Mouse (Mus musculus) liver, adult 2 months (tissue): ENCODE measurements around the gene Hist2h3b. TPM values are rescaled to one million over a fixed set of nuclear protein-coding genes. Genes with fewer than 3 reads are reported as not detected.

ENCODE experiments used
- DNase-seq: peaks from one replicate; pipeline ENCODE4 v3.0.0-alpha.2; 2011; ENCODE audit warnings: low read depth, low spot score; ENCODE audit errors: extremely low read depth
- H3K27ac ChIP-seq: fragments of 200-500 bp; replicated peaks from 2 replicates; pipeline ENCODE4 v1.5.1; 2012; ENCODE audit warnings: low read depth, mild to moderate bottlenecking, control low read depth, inconsistent platforms, low read length; ENCODE audit not compliant: insufficient read depth
- H3K27me3 ChIP-seq: fragments of 200-500 bp; 2 replicates; pipeline ENCODE4 v1.6.1; 2012; ENCODE audit warnings: mild to moderate bottlenecking, moderate library complexity, low read length, inconsistent platforms; ENCODE audit not compliant: control insufficient read depth, insufficient read depth
- H3K36me3 ChIP-seq: fragments of 200-500 bp; 2 replicates; pipeline ENCODE4 v1.6.1; 2012; ENCODE audit warnings: low read length, inconsistent platforms; ENCODE audit not compliant: control insufficient read depth, insufficient read depth
- H3K4me1 ChIP-seq: fragments of 200-500 bp; 2 replicates; pipeline ENCODE4 v1.6.1; 2011; ENCODE audit warnings: low read length; ENCODE audit not compliant: control insufficient read depth, insufficient read depth
- H3K4me3 ChIP-seq: fragments of 200-500 bp; 2 replicates; pipeline ENCODE4 v1.5.1; 2011; ENCODE audit warnings: low read depth, mild to moderate bottlenecking, control low read depth, low read length, moderate library complexity; ENCODE audit not compliant: insufficient read depth
- H3K79me2 ChIP-seq: fragments of 200-500 bp; 2 replicates; pipeline ENCODE4 v1.6.1; 2012; ENCODE audit warnings: inconsistent platforms, mild to moderate bottlenecking, low read length, moderate library complexity; ENCODE audit not compliant: control insufficient read depth, insufficient read depth
- H3K9ac ChIP-seq: fragments of 200-500 bp; 2 replicates; pipeline ENCODE4 v1.6.1; 2012; ENCODE audit warnings: low read depth, mild to moderate bottlenecking, control low read depth, inconsistent platforms, low read length
- CTCF ChIP-seq: fragments of 200-500 bp; IDR thresholded peaks from 2 replicates; pipeline ENCODE4 v1.5.1; 2011; ENCODE audit warnings: low read depth, low read length, control low read depth
- POLR2A ChIP-seq: fragments of 200-500 bp; IDR thresholded peaks from 2 replicates; pipeline ENCODE4 v1.6.1; 2011; ENCODE audit warnings: low read length, control low read depth; ENCODE audit not compliant: insufficient read depth; ENCODE audit errors: extremely low read depth
- WGBS: fragments of 180-500 bp; shearing (Covaris S2); methylation state at CpG from one replicate; pipeline ENCODE4 v1.1.7; 2018; 5-methylcytosine and 5-hydroxymethylcytosine counted together
- polyA plus RNA-seq: library from polyadenylated mRNA; depleted of rRNA; stranded (reverse); fragments of >200 nt; gene quantifications from 2 replicates; pipeline ENCODE4 v1.2.3, GENCODE M21; 2012
- total RNA-seq: library from RNA; depleted of rRNA; stranded (reverse); fragments of >200 nt; gene quantifications from 2 replicates; pipeline ENCODE4 v1.2.3, GENCODE M21; 2014

The Hist2h3b gene
- total and polyA plus RNA-seq, 2 experiments, result 5.8 to 29.2 TPM

GRCm38 (mm10) chr3:96221640-96222038 lies 46.8 kb upstream of the Hist2h3b start:
- H3K4me1 ChIP-seq, result peaks cover 9% of the 10 kb centered on the region
- no peak for DNase-seq
- 19% methylated on average over 9 of the region's 9 CpGs for WGBS

DNA sequence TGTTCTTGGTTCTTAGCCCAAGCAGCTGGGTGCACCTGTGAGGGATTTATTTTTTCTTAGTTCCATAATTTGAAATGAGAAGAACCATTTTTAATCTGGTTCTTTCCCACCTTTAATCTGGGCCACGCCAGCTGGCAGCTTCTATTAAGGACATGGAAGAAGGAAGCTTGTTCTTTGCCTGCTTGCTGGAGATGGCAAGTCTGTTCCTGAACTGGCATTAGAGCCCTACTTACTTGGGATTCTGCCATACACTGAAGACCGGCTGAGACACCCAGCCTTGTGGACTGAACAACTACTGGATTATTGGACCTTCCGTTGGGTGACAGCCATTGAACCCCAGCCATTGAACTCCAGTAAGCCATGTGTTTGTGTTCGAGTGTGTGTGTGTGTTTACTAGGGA lies 45.7 kb upstream of the Hist2h3b start:
- H3K79me2 ChIP-seq, result no peaks in the 10 kb centered on the region
- no peak overlapping the region for H3K4me3 ChIP-seq
- H3K9ac ChIP-seq, result no peak overlapping the region
- no peak overlapping the region for H3K27ac ChIP-seq
- WGBS, result 42% methylated on average over 4 of the region's 4 CpGs
- H3K4me1 ChIP-seq, result peaks cover 9% of the 10 kb centered on the region
- no peaks in the 10 kb centered on the region for H3K27me3 ChIP-seq
- TF ChIP-seq POLR2A (no peak), CTCF (no peak)
- no peaks in the 10 kb centered on the region for H3K36me3 ChIP-seq
- no peak for DNase-seq

More at GRCm38 (mm10) chr3:96221640-96222038, 46.8 kb upstream of the Hist2h3b start:
- Histone ChIP-seq H3K27ac (peak overlapping the region; percentile 75), H3K79me2 (no peaks in the 10 kb centered on the region), H3K36me3 (no peaks in the 10 kb centered on the region), H3K4me3 (peak overlapping the region; percentile 53), H3K9ac (peak overlapping the region; percentile 62), H3K27me3 (no peaks in the 10 kb centered on the region)
- TF ChIP-seq CTCF (no peak), POLR2A (no peak)

GRCm38 (mm10) chr3:96225421-96225820 lies 43.0 kb upstream of the Hist2h3b start:
- TF ChIP-seq CTCF (no peak), POLR2A (no peak)
- H3K27ac ChIP-seq, result no peak overlapping the region
- DNase-seq, result no peak
- no peaks in the 10 kb centered on the region for H3K27me3 ChIP-seq
- no peak overlapping the region for H3K4me3 ChIP-seq
- no peak overlapping the region for H3K9ac ChIP-seq
- H3K36me3 ChIP-seq, result no peaks in the 10 kb centered on the region
- 76% methylated on average over 2 of the region's 2 CpGs for WGBS
- H3K4me1 ChIP-seq, result peaks cover 6% of the 10 kb centered on the region; the same call in 1 of the 2 replicates
- no peaks in the 10 kb centered on the region for H3K79me2 ChIP-seq

DNA sequence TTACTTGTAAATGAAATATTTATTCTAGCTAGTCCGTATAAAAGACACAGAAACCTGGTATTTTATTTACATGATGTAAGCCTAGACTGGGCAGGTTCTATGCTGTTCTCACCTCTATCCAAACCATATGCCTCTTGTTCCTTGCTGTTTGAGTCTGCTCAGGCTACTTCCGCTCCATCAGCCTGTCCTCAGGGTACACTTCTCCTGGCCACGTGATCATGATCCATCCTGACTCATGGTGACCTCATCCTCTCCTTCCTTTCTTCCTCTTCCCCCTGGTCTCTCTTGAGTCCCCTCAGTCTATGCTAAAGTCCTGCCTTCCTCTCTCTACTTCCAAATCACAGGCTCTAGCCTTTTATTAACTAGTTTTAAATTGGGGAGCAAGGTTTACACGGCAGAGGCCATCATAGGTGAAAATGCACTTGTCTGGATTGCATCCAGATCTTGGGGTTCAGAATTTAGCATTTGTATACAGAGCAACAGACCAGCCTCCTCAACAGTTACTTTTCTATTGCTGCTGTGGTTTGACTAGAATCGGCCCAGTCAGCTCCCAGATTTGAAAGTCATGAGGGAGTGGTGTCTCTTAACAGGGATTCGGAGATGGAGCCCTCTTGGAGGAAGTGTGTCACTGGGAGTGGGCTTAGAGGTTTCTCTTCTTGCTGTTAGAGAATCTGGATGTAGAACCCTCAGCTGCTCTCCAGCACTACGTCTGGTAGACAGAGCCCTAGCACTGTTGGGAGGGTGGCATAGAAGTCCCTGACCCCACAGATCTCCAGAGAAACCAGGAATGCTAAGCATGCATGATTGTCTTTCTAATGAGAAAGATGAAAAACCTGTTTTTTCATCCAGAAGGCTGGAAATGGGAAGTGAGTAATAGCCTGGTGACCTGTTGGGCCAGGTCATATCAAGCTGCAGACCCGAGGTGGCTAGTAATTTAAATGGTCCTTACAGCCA lies 41.5 kb upstream of the Hist2h3b start:
- no peak for DNase-seq
- 74% methylated on average over 8 of the region's 8 CpGs for WGBS
- no peaks in the 10 kb centered on the region for H3K27me3 ChIP-seq
- no peak overlapping the region for H3K27ac ChIP-seq
- H3K4me1 ChIP-seq, result peaks cover 3% of the 10 kb centered on the region; the same call in 1 of the 2 replicates
- no peak overlapping the region for H3K4me3 ChIP-seq
- TF ChIP-seq POLR2A (no peak), CTCF (no peak)
- H3K36me3 ChIP-seq, result no peaks in the 10 kb centered on the region
- no peak overlapping the region for H3K9ac ChIP-seq
- H3K79me2 ChIP-seq, result no peaks in the 10 kb centered on the region

GRCm38 (mm10) chr3:96228828-96229227 lies 39.6 kb upstream of the Hist2h3b start:
- no peak overlapping the region for H3K27ac ChIP-seq
- no peak for DNase-seq
- 74% methylated on average over 2 of the region's 2 CpGs for WGBS
- no peaks in the 10 kb centered on the region for H3K36me3 ChIP-seq
- no peaks in the 10 kb centered on the region for H3K27me3 ChIP-seq
- no peak overlapping the region for H3K4me3 ChIP-seq
- no peak overlapping the region for H3K9ac ChIP-seq
- no peaks in the 10 kb centered on the region for H3K4me1 ChIP-seq
- H3K79me2 ChIP-seq, result no peaks in the 10 kb centered on the region
- TF ChIP-seq POLR2A (no peak), CTCF (no peak)

DNA sequence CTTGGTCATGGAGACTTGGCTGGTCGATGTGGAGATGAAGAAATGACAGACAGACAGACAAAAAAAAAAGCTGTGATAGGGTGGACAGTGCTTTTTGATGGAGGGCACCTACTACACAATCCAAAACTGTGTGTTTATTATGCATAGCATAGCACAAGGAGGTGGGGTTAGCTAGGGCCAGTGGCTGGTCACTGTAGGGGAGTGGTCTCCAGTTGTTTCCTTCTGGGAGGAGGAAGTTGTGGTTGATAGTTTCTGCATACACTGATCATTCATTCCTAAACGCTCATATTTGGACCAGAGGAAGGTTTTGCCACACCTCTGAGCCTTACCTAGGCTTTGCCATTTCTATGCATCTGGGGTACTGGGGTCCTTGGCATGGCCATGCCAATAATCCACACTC lies 38.0 kb upstream of the Hist2h3b start:
- no peaks in the 10 kb centered on the region for H3K79me2 ChIP-seq
- no peak for DNase-seq
- no peaks in the 10 kb centered on the region for H3K36me3 ChIP-seq
- no peak overlapping the region for H3K9ac ChIP-seq
- no peaks in the 10 kb centered on the region for H3K27me3 ChIP-seq
- no peak overlapping the region for H3K4me3 ChIP-seq
- 78% methylated on average over 2 of the region's 2 CpGs for WGBS
- no peaks in the 10 kb centered on the region for H3K4me1 ChIP-seq
- no peak overlapping the region for H3K27ac ChIP-seq
- no peak for TF ChIP-seq POLR2A
- no peak for TF ChIP-seq CTCF
